22 mouse cellular contexts compared by ENCODE assay signal in genomic region chr3:152907683-152908082, GRCm38 (mm10).
DNase-seq lines count a peak whose midpoint lies in the region; ATAC-seq lines count a peak whose summit lies in the region.
"Had no signal": no experiment of that assay in that cellular context is flagged by ENCODE, and none has a peak within 500 bp of the region (broad histone marks: within the 10 kb centered on the region; RNA-seq: fewer than 3 reads in every experiment).

No protein-coding gene starts in this region.

- 82% methylated on average over 5 of the region's 5 CpGs for WGBS in midbrain, embryonic 11.5 days
- 84% methylated on average over 5 of the region's 5 CpGs for WGBS in midbrain, embryonic 13.5 days

- no peaks in the 10 kb centered on the region for H3K4me1 ChIP-seq in midbrain, embryonic 11.5 days (ENCODE audit: control insufficient read depth, insufficient read depth, low read length)
- peaks cover 9% of the 10 kb centered on the region; the same call in 1 of the 2 replicates for H3K4me1 ChIP-seq in midbrain, embryonic 13.5 days (replicated peaks)
- H3K4me1 ChIP-seq: forebrain, embryonic 10.5 days had no signal

- H3K27ac ChIP-seq in midbrain, embryonic 11.5 days (ENCODE audit: low read depth, low read length) = no peak overlapping the region
- H3K27ac ChIP-seq in midbrain, embryonic 13.5 days = no peak overlapping the region
- H3K27ac ChIP-seq: forebrain, embryonic 10.5 days; forebrain, embryonic 13.5 days; heart, adult 2 months; heart, embryonic 10.5 days; heart, embryonic 13.5 days; hindbrain, embryonic 14.5 days; hindbrain, postnatal 0 days had no signal

- H3K27me3 ChIP-seq in midbrain, embryonic 11.5 days (ENCODE audit: control insufficient read depth, insufficient read depth, low read length) = no peaks in the 10 kb centered on the region
- H3K27me3 ChIP-seq in midbrain, embryonic 13.5 days = no peaks in the 10 kb centered on the region
- H3K27me3 ChIP-seq: forebrain, embryonic 13.5 days; heart, embryonic 13.5 days; Patski had no signal

- no peaks in the 10 kb centered on the region for H3K36me3 ChIP-seq in midbrain, embryonic 11.5 days (ENCODE audit: control insufficient read depth, insufficient read depth, low read length)
- no peaks in the 10 kb centered on the region for H3K36me3 ChIP-seq in midbrain, embryonic 13.5 days
- H3K36me3 ChIP-seq: forebrain, embryonic 10.5 days; G1E; heart, embryonic 10.5 days; heart, embryonic 13.5 days had no signal

- H3K4me2 ChIP-seq in midbrain, embryonic 11.5 days = no peak overlapping the region
- no peak overlapping the region for H3K4me2 ChIP-seq in midbrain, embryonic 13.5 days (replicated peaks)
- H3K4me2 ChIP-seq: forebrain, embryonic 13.5 days; heart, embryonic 13.5 days; hindbrain, embryonic 14.5 days had no signal

- peak; percentile 37 for DNase-seq in heart, adult 11 months
- no peak for DNase-seq in heart, adult 18-20 months
- peak; percentile 65 for DNase-seq in midbrain, embryonic 11.5 days (ENCODE audit: low spot score, missing footprints)
- DNase-seq in induced T-regulatory cell, adult 2 months (ENCODE audit: low read depth) = peak; percentile 78
- DNase-seq in testis, postnatal 14 days (ENCODE audit: low spot score) = no peak
- DNase-seq: adrenal gland, postnatal 10 days; adrenal gland, postnatal 36 days; cerebellum, adult 18-20 months; cerebellum, adult 9-10 months; gastrocnemius, postnatal 10 days; heart, adult 2 months; heart, postnatal 14 days; heart, postnatal 4 days had no signal

- H3K4me3 ChIP-seq in midbrain, embryonic 11.5 days (ENCODE audit: low read depth, low read length) = no peak overlapping the region
- H3K4me3 ChIP-seq in midbrain, embryonic 13.5 days (replicated peaks) = no peak overlapping the region
- H3K4me3 ChIP-seq: forebrain, embryonic 10.5 days; forebrain, embryonic 13.5 days; heart, adult 2 months; heart, embryonic 10.5 days; heart, embryonic 13.5 days had no signal

- ATAC-seq in midbrain, embryonic 11.5 days (ENCODE audit: low FRiP score) = no peak
- ATAC-seq in midbrain, embryonic 13.5 days = no peak
- ATAC-seq: forebrain, embryonic 13.5 days; hindbrain, postnatal 0 days; Patski had no signal

- H3K9ac ChIP-seq in midbrain, embryonic 11.5 days (ENCODE audit: low read length) = no peak overlapping the region
- H3K9ac ChIP-seq in midbrain, embryonic 13.5 days (replicated peaks) = no peak overlapping the region
- H3K9ac ChIP-seq: forebrain, embryonic 13.5 days; heart, embryonic 13.5 days; hindbrain, embryonic 14.5 days had no signal

- H3K9me3 ChIP-seq in midbrain, embryonic 11.5 days (ENCODE audit: control insufficient read depth, low read length) = no peaks in the 10 kb centered on the region
- no peaks in the 10 kb centered on the region for H3K9me3 ChIP-seq in midbrain, embryonic 13.5 days
- H3K9me3 ChIP-seq: forebrain, embryonic 10.5 days; forebrain, embryonic 13.5 days; G1E; heart, embryonic 10.5 days; heart, embryonic 13.5 days had no signal

Comparison
In these comparisons a context has a peak if more than half of its experiments do, and no peak if none do; other contexts are left out.
1. DNase-seq: peak in heart, adult 11 months (single experiment), midbrain, embryonic 11.5 days (single experiment) and induced T-regulatory cell, adult 2 months (single experiment); none in heart, adult 18-20 months (0 of 2) and testis, postnatal 14 days (single experiment).